Mouse (Mus musculus) lung, adult 2 months (tissue): ENCODE measurements around the gene Vsig10. TPM values are rescaled to one million over a fixed set of nuclear protein-coding genes. Genes with fewer than 3 reads are reported as not detected.
"Not testable (repeated sequence)": the region's sequence is repeated elsewhere in the genome, so short reads cannot be mapped to it uniquely, and the experiment has no call there.

Experiments used
- DNase-seq: peaks from one replicate; pipeline ENCODE4 v3.0.0; 2022
- H3K4me1 ChIP-seq: fragments of 200-500 bp; 2 replicates; pipeline ENCODE4 v1.6.1; 2011; ENCODE audit warnings: low read length; ENCODE audit not compliant: control insufficient read depth, insufficient read depth
- H3K4me3 ChIP-seq: fragments of 200-500 bp; replicated peaks from 2 replicates; pipeline ENCODE3; 2011; ENCODE audit warnings: low read depth, mild to moderate bottlenecking, control low read depth, low read length; ENCODE audit errors: extremely low read depth
- CTCF ChIP-seq: fragments of 200-500 bp; IDR thresholded peaks from 2 replicates; pipeline ENCODE4 v1.5.1; 2011; ENCODE audit warnings: mild to moderate bottlenecking, low read length, control low read depth; ENCODE audit not compliant: insufficient read depth
- POLR2A ChIP-seq: fragments of 200-500 bp; IDR thresholded peaks from 2 replicates; pipeline ENCODE4 v1.6.1; 2011; ENCODE audit warnings: low read depth, mild to moderate bottlenecking, control low read depth, low read length, borderline replicate concordance; ENCODE audit errors: extremely low read depth
- WGBS: fragments of 180-500 bp; shearing (Covaris S2); methylation state at CpG from one replicate; pipeline ENCODE4 v1.1.7; 2018; 5-methylcytosine and 5-hydroxymethylcytosine counted together
- polyA plus RNA-seq: library from polyadenylated mRNA; depleted of rRNA; stranded (reverse); fragments of >200 nt; gene quantifications from 2 replicates; pipeline ENCODE4 v1.2.3, GENCODE M21; 2012

The Vsig10 gene
- polyA plus RNA-seq, 1 experiment: 28.9 TPM

- no peak overlapping the region for H3K4me3 ChIP-seq
- DNase-seq: no peak
- WGBS: 80% methylated on average over 9 of the region's 9 CpGs
Measured at GRCm38 (mm10) chr5:117284029-117284428, 34.9 kb upstream of the Vsig10 start.

GRCm38 (mm10) chr5:117284682-117285081, 34.2 kb upstream of the Vsig10 start:
- WGBS: 37% methylated on average over 7 of the region's 7 CpGs
- H3K4me3 ChIP-seq: no peak overlapping the region
- DNase-seq: no peak
- H3K4me1 ChIP-seq: peaks cover 4% of the 10 kb centered on the region; the same call in 1 of the 2 replicates
- no peak for TF ChIP-seq POLR2A
- TF ChIP-seq CTCF: no peak

More at GRCm38 (mm10) chr5:117284029-117284428, 34.9 kb upstream of the Vsig10 start:
- H3K4me1 ChIP-seq: peaks cover 6% of the 10 kb centered on the region; the same call in 1 of the 2 replicates
- TF ChIP-seq POLR2A: no peak
- no peak for TF ChIP-seq CTCF

GRCm38 (mm10) chr5:117285266-117285665, 33.6 kb upstream of the Vsig10 start:
- peaks cover 4% of the 10 kb centered on the region; the same call in 1 of the 2 replicates for H3K4me1 ChIP-seq
- DNase-seq: no peak
- WGBS: 69% methylated on average over 4 of the region's 4 CpGs

GRCm38 (mm10) chr5:117286286-117286685, 32.6 kb upstream of the Vsig10 start:
- 49% methylated on average over 3 of the region's 3 CpGs for WGBS
- TF ChIP-seq POLR2A (no peak), CTCF (no peak)
- Histone ChIP-seq H3K4me1 (peaks cover 4% of the 10 kb centered on the region; the same call in 1 of the 2 replicates), H3K4me3 (no peak overlapping the region)
- no peak for DNase-seq

More at GRCm38 (mm10) chr5:117285266-117285665, 33.6 kb upstream of the Vsig10 start:
- TF ChIP-seq CTCF (no peak), POLR2A (no peak)
- H3K4me3 ChIP-seq: no peak overlapping the region

DNA sequence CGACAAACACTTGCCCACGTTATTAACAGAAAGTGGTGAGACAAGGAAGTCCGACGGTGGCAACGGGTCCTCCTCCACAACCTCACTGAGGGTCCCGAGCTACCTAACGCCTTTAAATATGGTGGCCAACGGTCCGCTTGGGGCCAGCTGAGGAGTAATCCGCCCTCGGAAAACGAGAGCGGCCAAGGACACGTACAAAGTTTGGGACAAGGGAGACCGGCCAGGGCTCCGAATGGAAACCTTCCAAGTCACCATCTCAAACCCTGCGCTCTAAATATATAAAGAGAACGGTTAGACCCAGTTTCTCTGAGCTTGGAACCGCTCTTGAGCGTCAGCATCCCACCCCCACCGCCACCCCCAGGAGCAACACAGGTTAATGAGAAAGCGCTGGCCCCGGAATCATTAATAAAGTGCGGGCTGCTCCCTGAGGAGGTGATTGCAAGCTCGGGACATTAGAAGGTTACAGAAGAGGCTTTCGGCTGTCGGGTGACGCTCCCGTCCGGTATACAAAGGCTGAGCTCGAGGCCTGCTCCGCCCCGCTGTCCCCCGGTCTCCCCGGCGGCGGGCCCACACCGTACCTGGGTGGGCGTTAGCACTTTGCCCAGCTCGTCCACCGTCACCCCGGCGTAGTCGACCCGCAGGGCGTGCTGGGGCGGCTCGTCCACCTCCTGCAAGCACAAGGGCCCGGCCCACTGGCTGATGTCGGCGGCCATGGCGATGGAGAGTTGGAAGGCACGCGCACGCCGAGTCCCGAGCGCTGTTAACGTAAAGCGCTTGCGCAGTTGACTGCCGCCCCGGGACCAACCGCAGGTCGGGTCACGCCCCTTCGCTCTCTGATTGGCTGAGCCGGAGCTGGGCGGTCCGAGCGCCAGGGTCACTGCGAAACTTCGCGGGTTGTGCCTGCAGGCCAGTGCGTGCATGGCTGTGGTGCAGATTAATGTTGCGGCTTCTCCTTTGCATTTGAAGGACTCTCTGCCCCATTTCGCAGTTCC, 31.8 kb upstream of the Vsig10 start, which contains the start of gene Pebp1:
Gene Pebp1, minus strand, starts transcription at position 795 of the 992 bp plus-strand sequence.
- WGBS: under 1% methylated on average over 76 of the region's 77 CpGs
- TF ChIP-seq CTCF (no peak), POLR2A (no peak)
- H3K4me3 ChIP-seq: peak within 1 kb of the TSS; percentile 69
- DNase-seq: peak; percentile 94
- peaks cover 4% of the 10 kb centered on the region; the same call in 1 of the 2 replicates for H3K4me1 ChIP-seq

GRCm38 (mm10) chr5:117289646-117290045, 29.2 kb upstream of the Vsig10 start:
- DNase-seq: no peak
- TF ChIP-seq CTCF: no peak
- no peak for TF ChIP-seq POLR2A
- peaks cover 4% of the 10 kb centered on the region; the same call in 1 of the 2 replicates for H3K4me1 ChIP-seq
- no peak overlapping the region for H3K4me3 ChIP-seq

GRCm38 (mm10) chr5:117290081-117290480, 28.8 kb upstream of the Vsig10 start:
- TF ChIP-seq POLR2A: no peak
- peak; percentile 8; the same call in 1 of the 2 replicates for TF ChIP-seq CTCF
- Histone ChIP-seq H3K4me3 (no peak overlapping the region), H3K4me1 (peaks cover 4% of the 10 kb centered on the region; the same call in 1 of the 2 replicates)
- WGBS: 93% methylated on average over 2 of the region's 2 CpGs
- DNase-seq: no peak

DNA sequence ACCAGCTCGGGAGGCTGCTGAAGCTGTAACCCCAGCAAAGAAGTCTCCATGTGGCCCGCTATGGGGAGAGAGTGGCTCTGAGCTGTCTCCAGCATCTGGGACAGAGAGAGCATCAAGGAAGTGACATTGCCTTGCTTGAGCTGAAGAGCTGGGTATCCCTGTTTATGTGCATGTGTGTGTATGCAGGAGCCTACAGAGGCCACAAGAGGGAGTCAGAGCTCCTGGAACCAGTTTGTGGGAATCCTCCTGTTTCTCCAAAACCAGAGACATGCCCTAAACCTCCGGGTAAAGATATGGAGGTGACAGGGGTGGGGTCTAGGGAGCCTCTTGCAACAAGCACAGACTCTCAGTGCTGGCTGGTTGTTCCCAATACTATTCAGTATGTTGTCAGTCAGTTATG, 27.6 kb upstream of the Vsig10 start:
- no peak overlapping the region for H3K4me3 ChIP-seq
- no peak for DNase-seq
- TF ChIP-seq POLR2A (no peak), CTCF (no peak)
- 74% methylated on average over 3 of the region's 3 CpGs for WGBS
- H3K4me1 ChIP-seq: peaks cover 4% of the 10 kb centered on the region; the same call in 1 of the 2 replicates

GRCm38 (mm10) chr5:117292547-117292946, 26.3 kb upstream of the Vsig10 start:
- Histone ChIP-seq H3K4me1 (peaks cover 4% of the 10 kb centered on the region; the same call in 1 of the 2 replicates), H3K4me3 (no peak overlapping the region)
- TF ChIP-seq CTCF (no peak), POLR2A (no peak)
- DNase-seq: no peak
- 67% methylated on average over 6 of the region's 6 CpGs for WGBS

DNA sequence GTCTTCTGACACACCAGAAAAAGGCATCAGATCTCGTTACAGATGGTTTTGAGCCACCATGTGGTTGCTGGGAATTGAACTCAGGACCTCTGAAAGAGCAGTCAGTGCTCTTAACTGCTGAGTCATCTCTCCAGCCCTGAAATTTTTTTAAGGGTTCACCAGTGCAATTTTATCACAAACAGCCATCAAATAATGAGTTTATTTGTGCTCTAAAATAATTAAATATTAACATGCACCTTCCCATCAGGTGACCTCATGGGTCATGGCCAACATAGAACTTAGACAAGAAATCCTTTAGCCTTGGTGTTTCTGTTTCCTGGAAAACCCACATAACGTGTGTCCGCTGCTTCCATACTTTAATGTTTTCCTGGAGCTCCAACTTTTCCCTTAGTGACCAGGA, 25.1 kb upstream of the Vsig10 start:
- WGBS: 80% methylated on average over 3 of the region's 3 CpGs
- H3K4me1 ChIP-seq, DNase-seq, H3K4me3 ChIP-seq: not testable (repeated sequence)
